Mouse (Mus musculus): ENCODE results near the gene Eps8l2.

DNA sequence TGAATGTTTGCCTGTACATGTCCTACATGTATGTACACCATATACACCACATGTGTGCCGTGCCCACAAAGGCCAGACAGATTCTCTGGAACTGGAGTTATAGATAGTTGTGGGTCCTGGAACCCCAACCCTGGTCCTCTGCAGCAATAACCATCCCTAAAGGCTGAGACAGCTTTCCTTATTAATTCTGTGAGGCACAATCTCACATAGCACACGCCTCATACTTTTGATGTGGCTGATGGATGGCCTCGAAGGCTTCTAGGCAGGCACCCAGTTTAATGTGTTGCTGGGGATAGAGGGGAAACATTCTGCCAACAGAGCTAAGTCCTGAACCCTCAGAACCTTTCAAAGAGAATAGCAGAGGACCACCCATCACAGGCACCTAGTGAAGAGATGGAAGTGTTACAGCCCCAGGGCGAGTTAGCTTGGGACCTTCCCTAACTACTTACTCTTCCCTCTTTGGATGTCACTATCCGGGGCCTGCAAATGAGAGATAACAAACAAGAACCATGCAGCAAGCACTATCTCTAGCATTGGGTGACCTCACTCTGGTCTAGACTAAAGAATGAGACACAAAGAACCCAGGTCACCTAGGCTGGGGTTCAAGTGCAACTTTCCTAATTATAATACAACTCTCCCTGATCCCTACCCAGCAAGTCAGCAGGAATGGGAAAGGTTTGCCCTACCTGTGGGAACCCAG is 25.8 kb downstream of the Eps8l2 start:
- no peak for TF ChIP-seq CTCF (IDR thresholded peaks at IDR 0.05)
- no peak for TF ChIP-seq EP300 (IDR thresholded peaks at IDR 0.05)
